Mouse (Mus musculus) E14TG2a.4 (cell line): ENCODE data around the gene Fnbp1l.

Source experiments
- CTCF ChIP-seq: conservative IDR thresholded peaks from 2 replicates; pipeline ENCODE4 v1.5.1; 2014; ENCODE audit warnings: low read length
- NANOG ChIP-seq: IDR thresholded peaks from 2 replicates; pipeline ENCODE4 v1.6.1; 2014; ENCODE audit warnings: borderline replicate concordance, low read length, mixed read lengths

- no peak for TF ChIP-seq CTCF
- no peak for TF ChIP-seq NANOG
Measured at GRCm38 (mm10) chr3:122511721-122512619, 107.5 kb downstream of the Fnbp1l start.
